Mouse (Mus musculus) adrenal gland, postnatal 10 days (tissue): Measurements from ENCODE around the gene Nop58. TPM values are rescaled to one million over a fixed set of nuclear protein-coding genes. Genes with fewer than 3 reads are reported as not detected.

Experiments
- total RNA-seq, 2 experiments: library from RNA; stranded (reverse); gene quantifications; 2 replicates each; pipeline ENCODE4 v1.2.3; 2021

The Nop58 gene
- total RNA-seq, 2 experiments from 2014 or later = 114 to 126 TPM

Other genes starting within 250 kb of the Nop58 start
- gene Fzd7, start 202.5 kb upstream of the Nop58 start, total RNA-seq = 10 to 100 TPM; 12.6 to 18.3 TPM
- 1 to 10 TPM; 5.7 to 9.7 TPM for gene Gm973, start 168.7 kb upstream of the Nop58 start, total RNA-seq
- gene Sumo1, start 14.1 kb upstream of the Nop58 start, total RNA-seq = 100 to 1,000 TPM; 105 to 125 TPM
- 10 to 100 TPM; 49.2 to 55.0 TPM for gene Bmpr2, start 78.4 kb downstream of the Nop58 start, total RNA-seq
- 10 to 100 TPM; 31.9 to 34.3 TPM for gene Fam117b, start 228.0 kb downstream of the Nop58 start, total RNA-seq